16 mouse cellular contexts compared by ENCODE assay signal in the genomic region with DNA sequence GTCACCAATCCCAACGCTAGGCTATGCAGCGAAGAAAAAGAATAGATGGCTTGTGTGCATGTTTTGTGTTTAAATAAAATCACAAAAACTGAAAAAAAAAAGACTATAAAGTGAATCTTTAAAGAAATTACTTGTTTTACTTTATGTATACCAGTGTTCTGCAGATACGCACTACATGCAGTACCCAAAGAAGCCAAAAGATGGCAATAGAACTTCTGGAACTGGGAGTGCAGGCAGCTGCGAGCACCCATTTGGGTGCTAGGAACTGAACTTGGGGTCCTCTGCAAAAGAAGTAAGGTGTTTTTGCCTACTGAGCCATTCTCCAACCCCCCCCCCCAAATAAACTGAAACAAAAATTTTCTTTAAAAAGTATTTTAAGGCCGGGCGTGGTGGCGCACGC. TPM values are rescaled to one million over a fixed set of nuclear protein-coding genes. Genes with fewer than 3 reads are reported as not detected.
DNase-seq lines count a peak whose midpoint lies in the region; ATAC-seq and TF ChIP-seq lines count a peak whose summit lies in the region.
"Had no signal": no experiment of that assay in that cellular context is flagged by ENCODE, and none has a peak within 500 bp of the region (broad histone marks: within the 10 kb centered on the region; RNA-seq: fewer than 3 reads in every experiment).

No protein-coding gene starts in this region.

- ATAC-seq in hindbrain, postnatal 0 days, result no peak
- no peak for ATAC-seq in hindbrain, embryonic 12.5 days (ENCODE audit: low FRiP score)
- no peak for ATAC-seq in midbrain, embryonic 14.5 days (ENCODE audit: low FRiP score, low TSS enrichment)
- ATAC-seq: forebrain, embryonic 15.5 days had no signal

- no peaks in the 10 kb centered on the region for H3K27me3 ChIP-seq in hindbrain, postnatal 0 days (ENCODE audit: insufficient read depth, low read length)
- no peaks in the 10 kb centered on the region for H3K27me3 ChIP-seq in hindbrain, embryonic 12.5 days
- no peaks in the 10 kb centered on the region for H3K27me3 ChIP-seq in midbrain, embryonic 14.5 days (ENCODE audit: control insufficient read depth, insufficient read depth, low read length)
- H3K27me3 ChIP-seq in midbrain, embryonic 10.5 days (ENCODE audit: low read depth, poor library complexity, severe bottlenecking), result no peaks in the 10 kb centered on the region
- H3K27me3 ChIP-seq in splenic B cell, adult 2 months (ENCODE audit: control insufficient read depth, insufficient read depth, low read length, poor library complexity, severe bottlenecking), result no peaks in the 10 kb centered on the region
- H3K27me3 ChIP-seq: embryonic facial prominence, embryonic 13.5 days; forebrain, embryonic 15.5 days; hindbrain, embryonic 15.5 days had no signal

- peak; percentile 33 for DNase-seq in hindbrain, postnatal 0 days (ENCODE audit: low spot score)
- peak; percentile 18 for DNase-seq in midbrain, embryonic 14.5 days
- no peak for DNase-seq in midbrain, embryonic 10.5 days (ENCODE audit: low spot score)
- DNase-seq in NIH3T3 (ENCODE audit: low read depth), result peak; percentile 49
- peak; percentile 55 for DNase-seq in splenic B cell, adult 2 months (ENCODE audit: low read depth, low spot score)
- no peak for DNase-seq in cerebellum, adult 11-12 months
- no peak for DNase-seq in testis, postnatal 14 days (ENCODE audit: low spot score)
- DNase-seq: cerebellum, postnatal 14 days; gastrocnemius, postnatal 25 days; kidney, postnatal 25 days; lung, postnatal 4 days; thymus, postnatal 4 days had no signal

- H3K9ac ChIP-seq in hindbrain, postnatal 0 days (replicated peaks; ENCODE audit: low read length), result no peak overlapping the region
- H3K9ac ChIP-seq in hindbrain, embryonic 12.5 days, result no peak overlapping the region
- H3K9ac ChIP-seq in midbrain, embryonic 14.5 days (replicated peaks; ENCODE audit: low read length), result no peak overlapping the region
- H3K9ac ChIP-seq: embryonic facial prominence, embryonic 13.5 days; forebrain, embryonic 15.5 days; hindbrain, embryonic 15.5 days had no signal

- H3K4me3 ChIP-seq in hindbrain, postnatal 0 days (ENCODE audit: low read length), result no peak overlapping the region
- H3K4me3 ChIP-seq in hindbrain, embryonic 12.5 days, result no peak overlapping the region
- no peak overlapping the region for H3K4me3 ChIP-seq in midbrain, embryonic 14.5 days (replicated peaks; ENCODE audit: low read depth, low read length)
- H3K4me3 ChIP-seq in midbrain, embryonic 10.5 days, result no peak overlapping the region
- H3K4me3 ChIP-seq: embryonic facial prominence, embryonic 13.5 days; forebrain, embryonic 15.5 days; hindbrain, embryonic 15.5 days had no signal

- no peak overlapping the region for H3K27ac ChIP-seq in hindbrain, postnatal 0 days
- H3K27ac ChIP-seq in hindbrain, embryonic 12.5 days, result no peak overlapping the region
- H3K27ac ChIP-seq in midbrain, embryonic 14.5 days (replicated peaks; ENCODE audit: low read depth, low read length), result no peak overlapping the region
- H3K27ac ChIP-seq in midbrain, embryonic 10.5 days (replicated peaks), result no peak overlapping the region
- H3K27ac ChIP-seq: embryonic facial prominence, embryonic 13.5 days; forebrain, embryonic 15.5 days; hindbrain, embryonic 15.5 days had no signal

- H3K36me3 ChIP-seq in hindbrain, postnatal 0 days (ENCODE audit: insufficient read depth, low read length), result no peaks in the 10 kb centered on the region
- peaks cover 17% of the 10 kb centered on the region for H3K36me3 ChIP-seq in hindbrain, embryonic 12.5 days
- H3K36me3 ChIP-seq in midbrain, embryonic 14.5 days (ENCODE audit: control insufficient read depth, insufficient read depth, low read length), result peaks cover 4% of the 10 kb centered on the region; the same call in 1 of the 2 replicates
- peaks cover 76% of the 10 kb centered on the region for H3K36me3 ChIP-seq in midbrain, embryonic 10.5 days
- no peaks in the 10 kb centered on the region for H3K36me3 ChIP-seq in splenic B cell, adult 2 months (ENCODE audit: control insufficient read depth, insufficient read depth, low read length, poor library complexity, severe bottlenecking)
- H3K36me3 ChIP-seq: forebrain, embryonic 15.5 days; hindbrain, embryonic 15.5 days had no signal

- H3K9me3 ChIP-seq in hindbrain, postnatal 0 days (ENCODE audit: low read length), result no peaks in the 10 kb centered on the region
- no peaks in the 10 kb centered on the region for H3K9me3 ChIP-seq in hindbrain, embryonic 12.5 days (replicated peaks)
- no peaks in the 10 kb centered on the region for H3K9me3 ChIP-seq in midbrain, embryonic 14.5 days (ENCODE audit: control insufficient read depth, low read length)
- no peaks in the 10 kb centered on the region; the same call in 1 of the 2 replicates for H3K9me3 ChIP-seq in midbrain, embryonic 10.5 days (replicated peaks)
- H3K9me3 ChIP-seq: embryonic facial prominence, embryonic 13.5 days; forebrain, embryonic 15.5 days; hindbrain, embryonic 15.5 days had no signal

- H3K4me1 ChIP-seq in hindbrain, postnatal 0 days (ENCODE audit: insufficient read depth, low read length), result no peaks in the 10 kb centered on the region
- no peaks in the 10 kb centered on the region; the same call in 1 of the 2 replicates for H3K4me1 ChIP-seq in hindbrain, embryonic 12.5 days
- no peaks in the 10 kb centered on the region for H3K4me1 ChIP-seq in midbrain, embryonic 14.5 days (ENCODE audit: control insufficient read depth, insufficient read depth, low read length)
- peaks cover 5% of the 10 kb centered on the region for H3K4me1 ChIP-seq in midbrain, embryonic 10.5 days

- TF ChIP-seq CTCF in hindbrain, postnatal 0 days (IDR thresholded peaks at IDR 0.05; ENCODE audit: low read depth), result peak; percentile 47

- H3K4me2 ChIP-seq in hindbrain, postnatal 0 days (ENCODE audit: low read depth, low read length), result no peak overlapping the region
- no peak overlapping the region for H3K4me2 ChIP-seq in hindbrain, embryonic 12.5 days (replicated peaks)
- no peak overlapping the region for H3K4me2 ChIP-seq in midbrain, embryonic 14.5 days (ENCODE audit: low read length)
- H3K4me2 ChIP-seq: embryonic facial prominence, embryonic 13.5 days; forebrain, embryonic 15.5 days; hindbrain, embryonic 15.5 days had no signal

- WGBS in hindbrain, postnatal 0 days, result 96% methylated on average over 8 of the region's 8 CpGs
- WGBS in hindbrain, embryonic 12.5 days, result 96% methylated on average over 8 of the region's 8 CpGs
- WGBS in midbrain, embryonic 14.5 days, result 95% methylated on average over 8 of the region's 8 CpGs
- 95% methylated on average over 8 of the region's 8 CpGs for WGBS in midbrain, embryonic 10.5 days

RNA-seq across cellular contexts. Expression of gene Rilpl1, which starts 8.2 kb away (rescaled TPM):
- total RNA-seq in hindbrain, postnatal 0 days (2014; rRNA removed), result 10.4 and 12.4 TPM in 2 replicates
- 13.3 and 13.5 TPM in 2 replicates for polyA plus RNA-seq in hindbrain, postnatal 0 days (2015; fragmentation: Nextera tagmentation; extraction: Ambion mirVana)
- polyA plus RNA-seq in hindbrain, embryonic 12.5 days (2016; fragmentation: Nextera tagmentation; extraction: Ambion mirVana), result 18.9 and 20.9 TPM in 2 replicates
- polyA plus RNA-seq in midbrain, embryonic 14.5 days (2014; fragmentation: Nextera tagmentation; extraction: Ambion mirVana), result 9.0 and 9.9 TPM in 2 replicates
- 20.2 and 22.7 TPM in 2 replicates for polyA plus RNA-seq in midbrain, embryonic 10.5 days (2016; fragmentation: Nextera tagmentation; extraction: Ambion mirVana)

RNA-seq across cellular contexts. Expression of gene Tmed2, which starts 17.5 kb away (rescaled TPM):
- 206 and 219 TPM in 2 replicates for total RNA-seq in hindbrain, postnatal 0 days (2014; rRNA removed)
- 329 and 332 TPM in 2 replicates for polyA plus RNA-seq in hindbrain, postnatal 0 days (2015; fragmentation: Nextera tagmentation; extraction: Ambion mirVana)
- 418 and 446 TPM in 2 replicates for polyA plus RNA-seq in hindbrain, embryonic 12.5 days (2016; fragmentation: Nextera tagmentation; extraction: Ambion mirVana)
- polyA plus RNA-seq in midbrain, embryonic 14.5 days (2014; fragmentation: Nextera tagmentation; extraction: Ambion mirVana), result 327 and 369 TPM in 2 replicates
- 466 and 495 TPM in 2 replicates for polyA plus RNA-seq in midbrain, embryonic 10.5 days (2016; fragmentation: Nextera tagmentation; extraction: Ambion mirVana)

RNA-seq across cellular contexts. Expression of gene Ddx55, which starts 29.6 kb away (rescaled TPM):
- total RNA-seq in hindbrain, postnatal 0 days (2014; rRNA removed), result 14.7 and 15.5 TPM in 2 replicates
- polyA plus RNA-seq in hindbrain, postnatal 0 days (2015; fragmentation: Nextera tagmentation; extraction: Ambion mirVana), result 22.1 and 22.9 TPM in 2 replicates
- polyA plus RNA-seq in hindbrain, embryonic 12.5 days (2016; fragmentation: Nextera tagmentation; extraction: Ambion mirVana), result 18.0 and 19.1 TPM in 2 replicates
- 21.9 and 22.1 TPM in 2 replicates for polyA plus RNA-seq in midbrain, embryonic 14.5 days (2014; fragmentation: Nextera tagmentation; extraction: Ambion mirVana)
- 18.4 and 19.1 TPM in 2 replicates for polyA plus RNA-seq in midbrain, embryonic 10.5 days (2016; fragmentation: Nextera tagmentation; extraction: Ambion mirVana)

RNA-seq across cellular contexts. Expression of gene Snrnp35, which starts 40.1 kb away (rescaled TPM):
- total RNA-seq in hindbrain, postnatal 0 days (2014; rRNA removed), result 4.0 and 17.2 TPM in 2 replicates
- 13.9 and 17.3 TPM in 2 replicates for polyA plus RNA-seq in hindbrain, postnatal 0 days (2015; fragmentation: Nextera tagmentation; extraction: Ambion mirVana)
- polyA plus RNA-seq in hindbrain, embryonic 12.5 days (2016; fragmentation: Nextera tagmentation; extraction: Ambion mirVana), result 23.8 and 27.2 TPM in 2 replicates
- polyA plus RNA-seq in midbrain, embryonic 14.5 days (2014; fragmentation: Nextera tagmentation; extraction: Ambion mirVana), result 8.9 and 10.6 TPM in 2 replicates
- polyA plus RNA-seq in midbrain, embryonic 10.5 days (2016; fragmentation: Nextera tagmentation; extraction: Ambion mirVana), result 35.1 and 35.5 TPM in 2 replicates

RNA-seq across cellular contexts. Expression of gene Rilpl2, which starts 44.9 kb away (rescaled TPM):
- total RNA-seq in hindbrain, postnatal 0 days (2014; rRNA removed), result 25.6 and 38.8 TPM in 2 replicates
- 33.2 and 34.8 TPM in 2 replicates for polyA plus RNA-seq in hindbrain, postnatal 0 days (2015; fragmentation: Nextera tagmentation; extraction: Ambion mirVana)
- 18.0 and 20.0 TPM in 2 replicates for polyA plus RNA-seq in hindbrain, embryonic 12.5 days (2016; fragmentation: Nextera tagmentation; extraction: Ambion mirVana)
- 23.1 and 24.5 TPM in 2 replicates for polyA plus RNA-seq in midbrain, embryonic 14.5 days (2014; fragmentation: Nextera tagmentation; extraction: Ambion mirVana)
- 22.4 and 24.9 TPM in 2 replicates for polyA plus RNA-seq in midbrain, embryonic 10.5 days (2016; fragmentation: Nextera tagmentation; extraction: Ambion mirVana)

Comparison
In these comparisons a context has a peak if more than half of its experiments do, and no peak if none do; other contexts are left out.
1. DNase-seq: peak in hindbrain, postnatal 0 days (single experiment), midbrain, embryonic 14.5 days (single experiment), NIH3T3 (single experiment) and splenic B cell, adult 2 months (single experiment); none in midbrain, embryonic 10.5 days (single experiment), cerebellum, adult 11-12 months (single experiment) and testis, postnatal 14 days (single experiment).